Mouse (Mus musculus): ENCODE results near the gene 1700042G07Rik.

The 1700042G07Rik gene

GRCm38 (mm10) chr4:116173072-116173471 lies at the start of gene 1700042G07Rik, which contains the start of gene Gm49337:
Gene 1700042G07Rik, plus strand, starts transcription at chr4:116173372.
Gene Gm49337, plus strand, starts transcription at chr4:116173384.
- DNase-seq (ENCODE audit: extremely low read depth, insufficient read length, low spot score) = no peak

GRCm38 (mm10) chr4:116123602-116124519 lies 49.3 kb upstream of the 1700042G07Rik start, which contains the start of the genes Rad54l and Pomgnt1:
Gene Rad54l, minus strand, starts transcription at chr4:116123690.
Gene Pomgnt1, plus strand, starts transcription at chr4:116123840.
- peak; percentile 86 for DNase-seq (ENCODE audit: extremely low read depth, insufficient read length, low spot score)

- no peak for DNase-seq (ENCODE audit: extremely low read depth, insufficient read length, low spot score)
Measured at GRCm38 (mm10) chr4:116125803-116126386, 47.3 kb upstream of the 1700042G07Rik start.

- DNase-seq (ENCODE audit: extremely low read depth, insufficient read length, low spot score) = no peak
Measured at GRCm38 (mm10) chr4:116127956-116128355, 45.2 kb upstream of the 1700042G07Rik start.

- DNase-seq (ENCODE audit: extremely low read depth, insufficient read length, low spot score) = no peak
Measured at GRCm38 (mm10) chr4:116133126-116133525, 40.0 kb upstream of the 1700042G07Rik start.

GRCm38 (mm10) chr4:116134990-116135389 lies 38.2 kb upstream of the 1700042G07Rik start:
- no peak for DNase-seq (ENCODE audit: extremely low read depth, insufficient read length, low spot score)

GRCm38 (mm10) chr4:116137421-116137996 lies 35.7 kb upstream of the 1700042G07Rik start:
- DNase-seq (ENCODE audit: extremely low read depth, insufficient read length, low spot score) = no peak

GRCm38 (mm10) chr4:116140801-116141574 lies 32.2 kb upstream of the 1700042G07Rik start:
- no peak for DNase-seq (ENCODE audit: extremely low read depth, insufficient read length, low spot score)

GRCm38 (mm10) chr4:116141736-116142135 lies 31.4 kb upstream of the 1700042G07Rik start:
- no peak for DNase-seq (ENCODE audit: extremely low read depth, insufficient read length, low spot score)

GRCm38 (mm10) chr4:116142269-116142668 lies 30.9 kb upstream of the 1700042G07Rik start:
- DNase-seq (ENCODE audit: extremely low read depth, insufficient read length, low spot score) = no peak

- no peak for DNase-seq (ENCODE audit: extremely low read depth, insufficient read length, low spot score)
Measured at GRCm38 (mm10) chr4:116143317-116143811, 29.8 kb upstream of the 1700042G07Rik start.

- peak; percentile 79 for DNase-seq (ENCODE audit: extremely low read depth, insufficient read length, low spot score)
Measured at GRCm38 (mm10) chr4:116143891-116144717, 29.1 kb upstream of the 1700042G07Rik start.

- DNase-seq (ENCODE audit: extremely low read depth, insufficient read length, low spot score) = no peak
Measured at GRCm38 (mm10) chr4:116149812-116150155, 23.4 kb upstream of the 1700042G07Rik start.

- peak; percentile 79 for DNase-seq (ENCODE audit: extremely low read depth, insufficient read length, low spot score)
Measured at GRCm38 (mm10) chr4:116150156-116150861, 22.9 kb upstream of the 1700042G07Rik start.

- no peak for DNase-seq (ENCODE audit: extremely low read depth, insufficient read length, low spot score)
Measured at GRCm38 (mm10) chr4:116150862-116151221, 22.3 kb upstream of the 1700042G07Rik start.

- DNase-seq (ENCODE audit: extremely low read depth, insufficient read length, low spot score) = no peak
Measured at GRCm38 (mm10) chr4:116151238-116151637, 21.9 kb upstream of the 1700042G07Rik start, which contains the start of gene Lurap1. Gene Lurap1, minus strand, starts transcription at chr4:116151338.

- no peak for DNase-seq (ENCODE audit: extremely low read depth, insufficient read length, low spot score)
Measured at GRCm38 (mm10) chr4:116152702-116153101, 20.5 kb upstream of the 1700042G07Rik start.

GRCm38 (mm10) chr4:116157882-116158281 lies 15.3 kb upstream of the 1700042G07Rik start:
- no peak for DNase-seq (ENCODE audit: extremely low read depth, insufficient read length, low spot score)

- no peak for DNase-seq (ENCODE audit: extremely low read depth, insufficient read length, low spot score)
Measured at GRCm38 (mm10) chr4:116159912-116160311, 13.3 kb upstream of the 1700042G07Rik start.
